Mouse (Mus musculus) liver, adult 2 months (tissue): Measurements from ENCODE around the gene Klhl42. TPM values are rescaled to one million over a fixed set of nuclear protein-coding genes. Genes with fewer than 3 reads are reported as not detected.

ENCODE experiments used
- DNase-seq: peaks from one replicate; pipeline ENCODE4 v3.0.0-alpha.2; 2011; ENCODE audit warnings: low read depth, low spot score; ENCODE audit errors: extremely low read depth
- H3K27ac ChIP-seq: fragments of 200-500 bp; replicated peaks from 2 replicates; pipeline ENCODE4 v1.5.1; 2012; ENCODE audit warnings: low read depth, mild to moderate bottlenecking, control low read depth, inconsistent platforms, low read length; ENCODE audit not compliant: insufficient read depth
- H3K27me3 ChIP-seq: fragments of 200-500 bp; 2 replicates; pipeline ENCODE4 v1.6.1; 2012; ENCODE audit warnings: mild to moderate bottlenecking, moderate library complexity, low read length, inconsistent platforms; ENCODE audit not compliant: control insufficient read depth, insufficient read depth
- H3K36me3 ChIP-seq: fragments of 200-500 bp; 2 replicates; pipeline ENCODE4 v1.6.1; 2012; ENCODE audit warnings: low read length, inconsistent platforms; ENCODE audit not compliant: control insufficient read depth, insufficient read depth
- H3K4me1 ChIP-seq: fragments of 200-500 bp; 2 replicates; pipeline ENCODE4 v1.6.1; 2011; ENCODE audit warnings: low read length; ENCODE audit not compliant: control insufficient read depth, insufficient read depth
- H3K4me3 ChIP-seq: fragments of 200-500 bp; 2 replicates; pipeline ENCODE4 v1.5.1; 2011; ENCODE audit warnings: low read depth, mild to moderate bottlenecking, control low read depth, low read length, moderate library complexity; ENCODE audit not compliant: insufficient read depth
- H3K79me2 ChIP-seq: fragments of 200-500 bp; 2 replicates; pipeline ENCODE4 v1.6.1; 2012; ENCODE audit warnings: inconsistent platforms, mild to moderate bottlenecking, low read length, moderate library complexity; ENCODE audit not compliant: control insufficient read depth, insufficient read depth
- H3K9ac ChIP-seq: fragments of 200-500 bp; 2 replicates; pipeline ENCODE4 v1.6.1; 2012; ENCODE audit warnings: low read depth, mild to moderate bottlenecking, control low read depth, inconsistent platforms, low read length
- CTCF ChIP-seq: fragments of 200-500 bp; IDR thresholded peaks from 2 replicates; pipeline ENCODE4 v1.5.1; 2011; ENCODE audit warnings: low read depth, low read length, control low read depth
- POLR2A ChIP-seq: fragments of 200-500 bp; IDR thresholded peaks from 2 replicates; pipeline ENCODE4 v1.6.1; 2011; ENCODE audit warnings: low read length, control low read depth; ENCODE audit not compliant: insufficient read depth; ENCODE audit errors: extremely low read depth
- WGBS: fragments of 180-500 bp; shearing (Covaris S2); methylation state at CpG from one replicate; pipeline ENCODE4 v1.1.7; 2018; 5-methylcytosine and 5-hydroxymethylcytosine counted together
- polyA plus RNA-seq: library from polyadenylated mRNA; depleted of rRNA; stranded (reverse); fragments of >200 nt; gene quantifications from 2 replicates; pipeline ENCODE4 v1.2.3, GENCODE M21; 2012
- total RNA-seq: library from RNA; depleted of rRNA; stranded (reverse); fragments of >200 nt; gene quantifications from 2 replicates; pipeline ENCODE4 v1.2.3, GENCODE M21; 2014

Klhl42 gene
- total and polyA plus RNA-seq, 2 experiments, result 6.9 to 8.8 TPM

- 59% methylated on average over 7 of the region's 7 CpGs for WGBS
- TF ChIP-seq POLR2A (no peak), CTCF (no peak)
- Histone ChIP-seq H3K27me3 (no peaks in the 10 kb centered on the region), H3K4me3 (no peak overlapping the region), H3K36me3 (peaks cover 27% of the 10 kb centered on the region; the same call in 1 of the 2 replicates), H3K9ac (no peak overlapping the region), H3K79me2 (no peaks in the 10 kb centered on the region), H3K27ac (no peak overlapping the region), H3K4me1 (peaks cover 3% of the 10 kb centered on the region; the same call in 1 of the 2 replicates)
- DNase-seq, result no peak
These were observed 29.1 kb upstream of the Klhl42 start for GRCm38 (mm10) chr6:147062034-147062433.

DNA sequence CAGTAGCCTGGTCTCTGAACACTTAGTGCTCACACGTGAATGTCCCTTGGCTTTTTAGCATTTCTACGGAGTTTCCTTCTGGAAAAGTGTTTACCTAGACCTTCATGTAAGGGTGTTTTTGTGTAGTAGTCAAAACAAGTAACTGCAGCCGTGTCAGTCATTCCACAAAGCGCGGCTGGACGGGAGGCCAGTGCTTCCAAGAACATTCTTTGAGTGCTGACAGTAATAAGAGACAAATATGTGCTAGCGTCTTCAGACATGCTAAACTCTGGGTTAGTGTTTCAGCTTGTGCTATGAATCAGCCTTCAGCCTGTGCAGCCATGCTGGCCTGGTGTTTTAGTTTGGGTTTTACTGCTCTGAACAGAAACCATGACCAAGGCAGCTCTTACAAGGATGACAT is 28.5 kb upstream of the Klhl42 start:
- no peak overlapping the region for H3K9ac ChIP-seq
- no peak for TF ChIP-seq CTCF
- no peak for TF ChIP-seq POLR2A
- no peak overlapping the region for H3K4me3 ChIP-seq
- H3K4me1 ChIP-seq, result peaks cover 3% of the 10 kb centered on the region; the same call in 1 of the 2 replicates
- H3K27ac ChIP-seq, result no peak overlapping the region
- H3K27me3 ChIP-seq, result no peaks in the 10 kb centered on the region
- no peak for DNase-seq
- H3K36me3 ChIP-seq, result peaks cover 23% of the 10 kb centered on the region; the same call in 1 of the 2 replicates
- H3K79me2 ChIP-seq, result no peaks in the 10 kb centered on the region
- 94% methylated on average over 7 of the region's 7 CpGs for WGBS

GRCm38 (mm10) chr6:147064226-147064943 is 26.8 kb upstream of the Klhl42 start:
- Histone ChIP-seq H3K36me3 (peaks cover 18% of the 10 kb centered on the region; the same call in 1 of the 2 replicates), H3K4me1 (peaks cover 3% of the 10 kb centered on the region; the same call in 1 of the 2 replicates), H3K9ac (no peak overlapping the region), H3K4me3 (no peak overlapping the region), H3K27ac (no peak overlapping the region), H3K27me3 (no peaks in the 10 kb centered on the region), H3K79me2 (no peaks in the 10 kb centered on the region)
- WGBS, result 81% methylated on average over 10 of the region's 10 CpGs
- no peak for TF ChIP-seq POLR2A
- TF ChIP-seq CTCF, result no peak
- peak; percentile 74 for DNase-seq

GRCm38 (mm10) chr6:147064944-147065261 is 26.3 kb upstream of the Klhl42 start:
- WGBS, result 85% methylated on average over 6 of the region's 6 CpGs
- DNase-seq, result peak; percentile 81

GRCm38 (mm10) chr6:147075808-147076387 is 15.3 kb upstream of the Klhl42 start:
- no peak for DNase-seq
- Histone ChIP-seq H3K4me3 (no peak overlapping the region), H3K79me2 (no peaks in the 10 kb centered on the region), H3K9ac (no peak overlapping the region), H3K27me3 (no peaks in the 10 kb centered on the region), H3K4me1 (no peaks in the 10 kb centered on the region), H3K27ac (no peak overlapping the region), H3K36me3 (no peaks in the 10 kb centered on the region; the same call in 1 of the 2 replicates)
- TF ChIP-seq CTCF (no peak), POLR2A (no peak)
- WGBS, result 67% methylated on average over 5 of the region's 5 CpGs

More at GRCm38 (mm10) chr6:147064944-147065261, 26.3 kb upstream of the Klhl42 start:
- Histone ChIP-seq H3K27me3 (no peaks in the 10 kb centered on the region), H3K79me2 (no peaks in the 10 kb centered on the region), H3K4me3 (no peak overlapping the region), H3K36me3 (peaks cover 16% of the 10 kb centered on the region; the same call in 1 of the 2 replicates), H3K9ac (no peak overlapping the region), H3K4me1 (peaks cover 3% of the 10 kb centered on the region; the same call in 1 of the 2 replicates), H3K27ac (no peak overlapping the region)
- TF ChIP-seq CTCF, result no peak
- TF ChIP-seq POLR2A, result no peak

GRCm38 (mm10) chr6:147076878-147077277 is 14.3 kb upstream of the Klhl42 start:
- H3K27ac ChIP-seq, result no peak overlapping the region
- no peak overlapping the region for H3K4me3 ChIP-seq
- no peaks in the 10 kb centered on the region for H3K4me1 ChIP-seq
- no peaks in the 10 kb centered on the region for H3K79me2 ChIP-seq
- H3K36me3 ChIP-seq, result no peaks in the 10 kb centered on the region; the same call in 1 of the 2 replicates
- no peak for TF ChIP-seq POLR2A
- WGBS, result 91% methylated on average over 8 of the region's 8 CpGs
- H3K9ac ChIP-seq, result no peak overlapping the region
- no peak for DNase-seq
- H3K27me3 ChIP-seq, result no peaks in the 10 kb centered on the region
